Mouse (Mus musculus) lung, postnatal 0 days (tissue): ENCODE measurements around the gene Ubn2.

Experiments
- CTCF ChIP-seq: IDR thresholded peaks from 2 replicates; pipeline ENCODE4 v1.5.1; 2016; ENCODE audit warnings: antibody characterized with exemption, mild to moderate bottlenecking
- EP300 ChIP-seq: IDR thresholded peaks from 2 replicates; pipeline ENCODE4 v1.6.1; 2016; ENCODE audit warnings: antibody characterized with exemption, mild to moderate bottlenecking, control low read depth

DNA sequence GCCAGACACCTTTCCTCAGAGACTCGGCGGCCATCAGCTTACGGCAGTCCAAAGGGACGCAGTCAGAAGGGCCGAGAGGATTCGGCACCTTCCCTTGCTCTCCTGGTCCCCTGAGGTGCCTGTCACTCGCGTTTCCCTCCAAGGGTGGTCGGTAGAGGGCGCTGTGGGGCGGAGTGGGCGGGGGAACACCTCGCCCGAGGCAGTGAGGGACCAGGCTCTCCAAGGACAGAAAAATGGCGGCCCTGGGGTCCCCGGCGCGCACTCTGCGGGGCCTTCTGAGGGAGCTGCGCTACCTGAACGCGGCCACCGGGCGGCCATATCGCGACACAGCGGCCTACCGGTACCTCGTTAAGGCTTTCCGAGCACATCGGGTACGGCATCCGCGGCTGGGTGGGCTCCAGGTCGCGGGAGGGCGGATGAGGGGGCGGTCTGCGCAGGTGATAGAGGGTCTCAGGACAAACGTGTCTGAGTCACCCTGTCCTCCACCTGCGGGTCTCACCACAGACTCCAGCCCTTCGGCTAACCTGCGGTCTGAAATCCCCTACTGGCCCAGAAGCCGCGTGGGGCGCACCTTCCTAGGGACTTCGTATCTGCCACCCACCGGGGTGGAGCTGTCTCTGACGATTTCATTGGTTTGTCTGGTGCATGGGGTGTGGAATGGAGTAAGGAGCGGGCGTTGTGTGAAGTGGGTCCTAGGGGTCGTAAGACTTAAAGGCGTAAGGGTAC, 101.1 kb downstream of the Ubn2 start:
- peak; percentile 97 for TF ChIP-seq CTCF
- TF ChIP-seq EP300 = no peak
